Mouse (Mus musculus) liver, adult 2 months (tissue): ENCODE results near the gene Twist2.

Source experiments
- CTCF ChIP-seq: fragments of 200-500 bp; IDR thresholded peaks from 2 replicates; pipeline ENCODE4 v1.5.1; 2011; ENCODE audit warnings: low read depth, low read length, control low read depth
- POLR2A ChIP-seq: fragments of 200-500 bp; IDR thresholded peaks from 2 replicates; pipeline ENCODE4 v1.6.1; 2011; ENCODE audit warnings: low read length, control low read depth; ENCODE audit not compliant: insufficient read depth; ENCODE audit errors: extremely low read depth

DNA sequence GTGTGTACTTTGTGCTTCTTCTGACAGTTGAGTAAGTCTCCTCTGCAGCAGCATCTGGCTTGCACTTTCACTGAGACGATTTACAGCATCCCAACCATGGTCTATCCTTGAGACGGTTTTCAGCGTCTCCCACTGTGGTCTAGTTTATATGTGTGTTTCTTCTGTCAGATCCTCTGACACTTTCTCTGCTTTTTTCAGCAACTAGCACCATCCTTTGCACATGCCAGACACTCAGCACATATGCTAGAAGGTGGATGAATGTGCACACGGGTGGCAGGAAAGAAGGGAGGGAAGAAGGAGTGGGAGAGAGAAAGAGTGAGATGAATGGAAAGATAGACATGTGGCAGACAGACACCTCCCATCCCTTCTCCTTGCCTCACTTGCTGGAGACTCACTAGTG, 43.0 kb downstream of the Twist2 start:
- TF ChIP-seq POLR2A (no peak), CTCF (no peak)
